Mouse (Mus musculus): ENCODE results near the gene Pth2. TPM values are rescaled to one million over a fixed set of nuclear protein-coding genes. Genes with fewer than 3 reads are reported as not detected.

The Pth2 gene
- polyA plus RNA-seq, 1 experiment, result not detected

- TF ChIP-seq POLR2A (IDR thresholded peaks at IDR 0.05; ENCODE audit: borderline replicate concordance, control insufficient read depth, low read depth, low read length), result no peak
- no peak for TF ChIP-seq CTCF (IDR thresholded peaks at IDR 0.05; ENCODE audit: control insufficient read depth, insufficient read depth, low read length)
- no peak overlapping the region for H3K27ac ChIP-seq (ENCODE audit: control insufficient read depth, insufficient read depth, low read depth, low read length, poor library complexity)
Measured at GRCm38 (mm10) chr7:45155590-45155989, 25.2 kb upstream of the Pth2 start.

GRCm38 (mm10) chr7:45156206-45156605, 24.6 kb upstream of the Pth2 start:
- Histone ChIP-seq H3K27ac (ENCODE audit: control insufficient read depth, insufficient read depth, low read depth, low read length, poor library complexity) (no peak overlapping the region), H3K4me1 (ENCODE audit: control insufficient read depth, insufficient read depth, low read length) (no peaks in the 10 kb centered on the region), H3K4me3 (replicated peaks; ENCODE audit: control insufficient read depth, low read depth, low read length) (no peak overlapping the region)
- 92% methylated on average over 15 of the region's 15 CpGs for WGBS
- TF ChIP-seq POLR2A (IDR thresholded peaks at IDR 0.05; ENCODE audit: borderline replicate concordance, control insufficient read depth, low read depth, low read length) (no peak), CTCF (IDR thresholded peaks at IDR 0.05; ENCODE audit: control insufficient read depth, insufficient read depth, low read length) (no peak)

More at GRCm38 (mm10) chr7:45155590-45155989, 25.2 kb upstream of the Pth2 start:
- Histone ChIP-seq H3K4me3 (replicated peaks; ENCODE audit: control insufficient read depth, low read depth, low read length) (no peak overlapping the region), H3K4me1 (ENCODE audit: control insufficient read depth, insufficient read depth, low read length) (no peaks in the 10 kb centered on the region; the same call in 1 of the 2 replicates)
- WGBS, result 85% methylated on average over 9 of the region's 9 CpGs

- WGBS, result 94% methylated on average over 14 of the region's 14 CpGs
- H3K27ac ChIP-seq (ENCODE audit: control insufficient read depth, insufficient read depth, low read depth, low read length, poor library complexity), result no peak overlapping the region
- H3K4me1 ChIP-seq (ENCODE audit: control insufficient read depth, insufficient read depth, low read length), result no peaks in the 10 kb centered on the region
- TF ChIP-seq POLR2A (IDR thresholded peaks at IDR 0.05; ENCODE audit: borderline replicate concordance, control insufficient read depth, low read depth, low read length) (no peak), CTCF (IDR thresholded peaks at IDR 0.05; ENCODE audit: control insufficient read depth, insufficient read depth, low read length) (no peak)
- H3K4me3 ChIP-seq (replicated peaks; ENCODE audit: control insufficient read depth, low read depth, low read length), result no peak overlapping the region
Measured at GRCm38 (mm10) chr7:45157459-45157858, 23.3 kb upstream of the Pth2 start.

- TF ChIP-seq CTCF (IDR thresholded peaks at IDR 0.05; ENCODE audit: control insufficient read depth, insufficient read depth, low read length), result no peak
- no peak for TF ChIP-seq POLR2A (IDR thresholded peaks at IDR 0.05; ENCODE audit: borderline replicate concordance, control insufficient read depth, low read depth, low read length)
- Histone ChIP-seq H3K4me3 (replicated peaks; ENCODE audit: control insufficient read depth, low read depth, low read length) (no peak overlapping the region), H3K4me1 (ENCODE audit: control insufficient read depth, insufficient read depth, low read length) (no peaks in the 10 kb centered on the region), H3K27ac (ENCODE audit: control insufficient read depth, insufficient read depth, low read depth, low read length, poor library complexity) (no peak overlapping the region)
- WGBS, result 88% methylated on average over 6 of the region's 6 CpGs
Measured at GRCm38 (mm10) chr7:45158991-45159390, 21.8 kb upstream of the Pth2 start.

GRCm38 (mm10) chr7:45160316-45160800, 20.4 kb upstream of the Pth2 start:
- Histone ChIP-seq H3K4me3 (replicated peaks; ENCODE audit: control insufficient read depth, low read depth, low read length) (no peak overlapping the region), H3K4me1 (ENCODE audit: control insufficient read depth, insufficient read depth, low read length) (no peaks in the 10 kb centered on the region), H3K27ac (ENCODE audit: control insufficient read depth, insufficient read depth, low read depth, low read length, poor library complexity) (no peak overlapping the region)
- 85% methylated on average over 6 of the region's 6 CpGs for WGBS
- no peak for TF ChIP-seq POLR2A (IDR thresholded peaks at IDR 0.05; ENCODE audit: borderline replicate concordance, control insufficient read depth, low read depth, low read length)
- TF ChIP-seq CTCF (IDR thresholded peaks at IDR 0.05; ENCODE audit: control insufficient read depth, insufficient read depth, low read length), result no peak

GRCm38 (mm10) chr7:45160866-45161265, 19.9 kb upstream of the Pth2 start:
- TF ChIP-seq CTCF (IDR thresholded peaks at IDR 0.05; ENCODE audit: control insufficient read depth, insufficient read depth, low read length) (no peak), POLR2A (IDR thresholded peaks at IDR 0.05; ENCODE audit: borderline replicate concordance, control insufficient read depth, low read depth, low read length) (no peak)
- Histone ChIP-seq H3K4me1 (ENCODE audit: control insufficient read depth, insufficient read depth, low read length) (no peaks in the 10 kb centered on the region), H3K27ac (ENCODE audit: control insufficient read depth, insufficient read depth, low read depth, low read length, poor library complexity) (no peak overlapping the region), H3K4me3 (replicated peaks; ENCODE audit: control insufficient read depth, low read depth, low read length) (no peak overlapping the region)
- WGBS, result 85% methylated on average over 3 of the region's 3 CpGs

- no peaks in the 10 kb centered on the region for H3K4me1 ChIP-seq (ENCODE audit: control insufficient read depth, insufficient read depth, low read length)
- WGBS, result 4% methylated on average over 35 of the region's 35 CpGs
- H3K27ac ChIP-seq (ENCODE audit: control insufficient read depth, insufficient read depth, low read depth, low read length, poor library complexity), result no peak overlapping the region
- peak overlapping the region; percentile 16 for H3K4me3 ChIP-seq (replicated peaks; ENCODE audit: control insufficient read depth, low read depth, low read length)
- TF ChIP-seq CTCF (IDR thresholded peaks at IDR 0.05; ENCODE audit: control insufficient read depth, insufficient read depth, low read length) (peak; percentile 91), POLR2A (IDR thresholded peaks at IDR 0.05; ENCODE audit: borderline replicate concordance, control insufficient read depth, low read depth, low read length) (peak; percentile 38; the same call in 1 of the 2 replicates)
Measured at GRCm38 (mm10) chr7:45161612-45162473, 19.0 kb upstream of the Pth2 start.

GRCm38 (mm10) chr7:45162551-45162950, 18.2 kb upstream of the Pth2 start:
- Histone ChIP-seq H3K4me3 (replicated peaks; ENCODE audit: control insufficient read depth, low read depth, low read length) (no peak overlapping the region), H3K27ac (ENCODE audit: control insufficient read depth, insufficient read depth, low read depth, low read length, poor library complexity) (no peak overlapping the region), H3K4me1 (ENCODE audit: control insufficient read depth, insufficient read depth, low read length) (no peaks in the 10 kb centered on the region)
- 27% methylated on average over 6 of the region's 6 CpGs for WGBS
- TF ChIP-seq POLR2A (IDR thresholded peaks at IDR 0.05; ENCODE audit: borderline replicate concordance, control insufficient read depth, low read depth, low read length) (no peak), CTCF (IDR thresholded peaks at IDR 0.05; ENCODE audit: control insufficient read depth, insufficient read depth, low read length) (no peak)

Measured in bone marrow, adult 2 months (tissue).